Mouse (Mus musculus) hindbrain, embryonic 12.5 days (tissue): Measurements from ENCODE around the gene Slc25a12. TPM values are rescaled to one million over a fixed set of nuclear protein-coding genes. Genes with fewer than 3 reads are reported as not detected.

Experiments
- ATAC-seq: fragments of 200-750 bp; cut with Nextera tagmentation; 2 replicates; pipeline ENCODE4 v1.8.0; 2017; ENCODE audit warnings: moderate TSS enrichment; ENCODE audit not compliant: low FRiP score
- H3K27ac ChIP-seq: fragments of 300-500 bp; sonication (generic); 2 replicates; pipeline ENCODE4 v1.5.1; 2016; ENCODE audit warnings: mild to moderate bottlenecking
- H3K27me3 ChIP-seq: fragments of 300-500 bp; sonication (generic); 2 replicates; pipeline ENCODE4 v1.6.1; 2016; ENCODE audit warnings: mild to moderate bottlenecking
- H3K36me3 ChIP-seq: fragments of 300-500 bp; sonication (generic); 2 replicates; pipeline ENCODE4 v1.6.1; 2016; ENCODE audit warnings: mild to moderate bottlenecking
- H3K4me1 ChIP-seq: fragments of 300-500 bp; sonication (generic); 2 replicates; pipeline ENCODE4 v1.6.1; 2016
- H3K4me2 ChIP-seq: fragments of 300-500 bp; sonication (generic); replicated peaks from 2 replicates; pipeline ENCODE4 v1.6.1; 2016; ENCODE audit warnings: mild to moderate bottlenecking
- H3K4me3 ChIP-seq: fragments of 300-500 bp; sonication (generic); 2 replicates; pipeline ENCODE4 v1.5.1; 2016; ENCODE audit warnings: mild to moderate bottlenecking
- H3K9ac ChIP-seq: fragments of 300-500 bp; sonication (generic); 2 replicates; pipeline ENCODE4 v1.6.1; 2016; ENCODE audit warnings: mild to moderate bottlenecking, moderate library complexity
- H3K9me3 ChIP-seq: fragments of 300-500 bp; sonication (generic); replicated peaks from 2 replicates; pipeline ENCODE4 v1.6.1; 2016; ENCODE audit warnings: mild to moderate bottlenecking
- WGBS: fragments of 180-500 bp; shearing (Covaris S2); methylation state at CpG from one replicate; pipeline ENCODE4 v1.1.7; 2016; 5-methylcytosine and 5-hydroxymethylcytosine counted together
- polyA plus RNA-seq: library from polyadenylated mRNA; unstranded; fragments of >200 nt; fragmentation: Nextera tagmentation; extraction: Ambion mirVana; gene quantifications from 2 replicates; pipeline ENCODE4 v1.2.1, GENCODE M21; 2016

Gene Slc25a12
- polyA plus RNA-seq, 1 experiment from 2014 or later: 48.8 TPM

DNA sequence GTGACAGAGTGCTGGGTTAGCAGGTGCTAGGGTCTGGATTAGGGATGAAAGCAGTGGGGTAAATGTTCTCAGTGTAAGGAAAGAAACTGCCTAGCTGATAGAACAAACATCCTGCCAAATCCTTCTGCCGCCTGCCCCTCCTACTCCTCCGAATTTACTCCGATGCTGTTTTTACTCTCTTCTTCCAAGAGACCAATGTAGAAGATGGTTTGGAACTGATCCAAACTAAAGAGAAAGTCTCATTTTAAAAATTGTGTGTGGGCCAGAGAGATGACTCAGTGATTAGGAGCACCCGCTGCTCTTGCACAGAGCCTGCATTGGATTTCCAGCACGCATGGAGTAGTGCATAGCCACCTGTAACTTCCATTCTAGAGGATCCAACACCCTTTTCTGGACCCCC, 4.2 kb upstream of the Slc25a12 start:
- no peak overlapping the region for H3K9ac ChIP-seq
- no peak overlapping the region for H3K4me2 ChIP-seq
- ATAC-seq: no peak
- no peaks in the 10 kb centered on the region for H3K27me3 ChIP-seq
- H3K4me3 ChIP-seq: no peak overlapping the region
- no peak overlapping the region for H3K27ac ChIP-seq
- WGBS: 83% methylated on average over 5 of the region's 5 CpGs
- peaks cover 1% of the 10 kb centered on the region for H3K4me1 ChIP-seq
- no peaks in the 10 kb centered on the region for H3K36me3 ChIP-seq
- no peaks in the 10 kb centered on the region for H3K9me3 ChIP-seq

GRCm38 (mm10) chr2:71368086-71368485, 537 bp upstream of the Slc25a12 start:
- Histone ChIP-seq H3K4me2 (peak overlapping the region; percentile 69), H3K4me3 (no peak overlapping the region), H3K36me3 (no peaks in the 10 kb centered on the region), H3K9ac (no peak overlapping the region), H3K9me3 (no peaks in the 10 kb centered on the region), H3K4me1 (peaks cover 11% of the 10 kb centered on the region), H3K27ac (no peak overlapping the region), H3K27me3 (no peaks in the 10 kb centered on the region)
- WGBS: 39% methylated on average over 8 of the region's 8 CpGs
- no peak for ATAC-seq

DNA sequence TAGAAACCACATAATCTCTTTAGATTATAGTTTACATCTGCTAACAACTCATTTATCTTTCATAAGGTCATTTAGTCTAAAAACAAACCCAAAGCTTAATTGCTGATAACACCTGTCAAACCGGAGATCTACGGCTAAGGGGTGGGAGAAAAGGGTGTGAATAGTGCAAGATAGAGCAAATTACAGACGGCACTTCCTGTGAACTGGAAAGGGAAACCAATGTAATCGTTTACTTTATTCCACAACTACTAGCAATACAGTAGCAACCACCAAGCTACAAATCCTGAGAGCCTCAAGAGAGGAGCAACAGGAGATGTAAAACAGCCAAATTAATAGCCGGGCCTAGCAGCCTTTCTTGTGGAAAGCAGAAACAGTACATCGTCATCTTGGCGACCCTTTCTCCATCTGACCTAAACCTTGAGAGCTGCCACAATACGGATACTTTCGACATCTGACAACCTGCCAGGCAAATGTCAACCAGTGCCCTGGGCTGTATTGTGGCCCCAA, 878 bp downstream of the Slc25a12 start:
- ATAC-seq: no peak
- WGBS: 28% methylated on average over 9 of the region's 9 CpGs
- H3K27ac ChIP-seq: peak overlapping the region; percentile 79
- peaks cover 7% of the 10 kb centered on the region; the same call in 1 of the 2 replicates for H3K36me3 ChIP-seq
- H3K9me3 ChIP-seq: no peaks in the 10 kb centered on the region
- no peaks in the 10 kb centered on the region for H3K27me3 ChIP-seq
- H3K4me3 ChIP-seq: peak overlapping the region; percentile 76
- peaks cover 11% of the 10 kb centered on the region for H3K4me1 ChIP-seq
- peak overlapping the region; percentile 73 for H3K9ac ChIP-seq
- H3K4me2 ChIP-seq: peak overlapping the region; percentile 69

DNA sequence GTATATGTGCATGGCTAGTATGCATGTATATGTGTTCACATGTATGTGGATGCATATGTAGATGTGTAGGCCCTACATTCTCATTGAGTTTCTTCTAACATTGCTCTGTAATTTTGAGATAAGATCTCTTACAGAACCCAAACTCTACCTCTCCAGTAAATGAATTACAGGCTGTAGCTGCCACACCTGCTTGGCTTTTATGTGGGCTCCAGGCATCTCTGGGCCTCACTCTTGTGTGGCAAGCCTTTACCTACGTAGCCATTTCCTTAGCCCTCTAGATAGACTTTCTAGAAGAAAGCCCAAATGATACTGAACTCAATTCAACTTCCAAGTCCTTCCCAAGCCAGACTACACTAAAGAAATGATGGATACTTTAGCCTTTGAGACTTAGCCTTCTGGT, 7.4 kb downstream of the Slc25a12 start:
- H3K9me3 ChIP-seq: no peaks in the 10 kb centered on the region
- no peak overlapping the region for H3K27ac ChIP-seq
- no peaks in the 10 kb centered on the region for H3K4me1 ChIP-seq
- ATAC-seq: no peak
- H3K4me2 ChIP-seq: no peak overlapping the region
- no peak overlapping the region for H3K4me3 ChIP-seq
- no peaks in the 10 kb centered on the region for H3K27me3 ChIP-seq
- H3K36me3 ChIP-seq: peaks cover 20% of the 10 kb centered on the region
- no peak overlapping the region for H3K9ac ChIP-seq
- WGBS: 85% methylated on average over 1 of the region's 1 CpGs

DNA sequence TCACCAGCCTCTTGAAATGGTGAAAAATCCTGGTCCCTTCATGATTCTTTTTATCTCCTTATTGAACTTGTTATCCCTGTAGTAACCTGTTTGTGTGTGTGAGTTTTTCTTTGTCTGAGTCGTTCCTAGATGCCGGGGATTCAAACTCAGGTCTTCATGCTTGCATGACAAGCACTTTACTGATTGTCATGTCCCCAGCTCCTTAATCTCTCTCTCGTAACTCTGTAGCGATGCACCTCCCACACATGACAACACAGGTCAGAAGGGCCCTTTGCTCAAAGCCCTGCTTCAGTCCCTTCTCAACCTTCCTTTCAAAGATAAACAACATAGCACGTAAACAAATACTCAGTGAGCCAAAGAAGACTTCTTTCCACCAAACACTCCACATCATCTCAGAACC, 9.2 kb downstream of the Slc25a12 start:
- Histone ChIP-seq H3K4me1 (peaks cover 5% of the 10 kb centered on the region; the same call in 1 of the 2 replicates), H3K36me3 (peaks cover 20% of the 10 kb centered on the region), H3K9me3 (no peaks in the 10 kb centered on the region), H3K9ac (no peak overlapping the region), H3K27me3 (no peaks in the 10 kb centered on the region), H3K4me2 (no peak overlapping the region), H3K4me3 (no peak overlapping the region), H3K27ac (no peak overlapping the region)
- 89% methylated on average over 5 of the region's 5 CpGs for WGBS
- ATAC-seq: no peak

DNA sequence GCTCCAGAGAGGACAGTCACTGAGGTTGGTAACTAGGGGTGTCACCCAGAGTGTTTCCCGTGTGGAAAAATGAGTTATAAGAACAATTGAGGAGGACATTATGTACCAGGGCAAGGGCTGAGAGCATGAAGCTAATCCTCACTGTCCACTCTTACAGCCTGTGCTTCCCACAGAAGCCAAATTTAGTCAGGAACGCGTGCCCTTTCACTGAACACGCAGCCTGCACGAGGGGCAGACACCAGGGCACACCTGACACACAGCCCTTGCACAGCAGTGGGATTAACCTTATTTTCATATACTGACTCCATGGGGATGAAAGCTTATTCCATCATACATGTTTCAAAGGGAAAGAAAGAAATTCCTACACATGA, 13.5 kb downstream of the Slc25a12 start:
- H3K9me3 ChIP-seq: no peaks in the 10 kb centered on the region
- ATAC-seq: no peak
- 63% methylated on average over 5 of the region's 5 CpGs for WGBS
- H3K4me3 ChIP-seq: no peak overlapping the region
- no peak overlapping the region for H3K4me2 ChIP-seq
- no peak overlapping the region for H3K9ac ChIP-seq
- no peaks in the 10 kb centered on the region for H3K27me3 ChIP-seq
- H3K4me1 ChIP-seq: peaks cover 7% of the 10 kb centered on the region; the same call in 1 of the 2 replicates
- H3K27ac ChIP-seq: no peak overlapping the region
- H3K36me3 ChIP-seq: peaks cover 5% of the 10 kb centered on the region; the same call in 1 of the 2 replicates

DNA sequence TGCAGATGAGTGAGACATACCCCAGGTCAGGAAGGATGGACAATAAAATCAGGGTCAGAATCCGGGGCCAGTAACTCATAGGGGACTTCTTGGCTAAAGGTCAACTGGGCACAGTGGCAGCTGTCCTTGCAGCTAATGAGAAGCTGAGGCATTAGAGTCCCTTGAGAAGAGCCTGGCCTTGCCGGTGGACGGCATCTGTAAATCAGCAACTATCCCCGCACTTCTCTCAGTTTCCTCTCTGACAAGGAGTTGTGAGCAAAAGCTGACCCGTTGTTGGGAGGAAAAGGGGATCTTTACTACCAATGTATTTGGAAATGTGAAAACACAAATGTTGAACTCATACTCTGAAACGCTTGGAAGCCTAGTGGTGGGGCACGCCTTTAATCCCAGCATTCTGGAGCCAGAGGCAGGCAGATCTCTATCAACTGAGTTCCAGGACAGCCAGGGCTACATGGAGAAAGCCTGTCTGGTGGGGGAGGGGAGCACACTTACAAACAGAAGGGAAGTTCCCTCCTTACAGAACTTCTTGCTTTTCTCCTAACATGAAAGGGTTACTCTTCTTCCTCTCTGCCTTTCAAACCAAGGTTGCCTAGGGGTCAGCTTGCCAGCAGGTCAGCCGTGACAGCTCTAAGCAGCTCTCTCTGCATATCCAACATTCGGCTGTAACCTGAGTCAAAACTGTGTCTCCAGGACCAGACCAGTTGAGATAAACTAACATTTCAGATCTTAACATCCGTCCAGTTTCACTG, 14.1 kb downstream of the Slc25a12 start:
- no peak overlapping the region for H3K4me2 ChIP-seq
- H3K4me1 ChIP-seq: peaks cover 7% of the 10 kb centered on the region; the same call in 1 of the 2 replicates
- H3K9ac ChIP-seq: no peak overlapping the region
- WGBS: 54% methylated on average over 10 of the region's 10 CpGs
- no peaks in the 10 kb centered on the region for H3K9me3 ChIP-seq
- peaks cover 5% of the 10 kb centered on the region; the same call in 1 of the 2 replicates for H3K36me3 ChIP-seq
- H3K4me3 ChIP-seq: no peak overlapping the region
- ATAC-seq: no peak
- no peak overlapping the region for H3K27ac ChIP-seq
- no peaks in the 10 kb centered on the region for H3K27me3 ChIP-seq

GRCm38 (mm10) chr2:71351727-71351987, 15.9 kb downstream of the Slc25a12 start:
- no peaks in the 10 kb centered on the region for H3K9me3 ChIP-seq

DNA sequence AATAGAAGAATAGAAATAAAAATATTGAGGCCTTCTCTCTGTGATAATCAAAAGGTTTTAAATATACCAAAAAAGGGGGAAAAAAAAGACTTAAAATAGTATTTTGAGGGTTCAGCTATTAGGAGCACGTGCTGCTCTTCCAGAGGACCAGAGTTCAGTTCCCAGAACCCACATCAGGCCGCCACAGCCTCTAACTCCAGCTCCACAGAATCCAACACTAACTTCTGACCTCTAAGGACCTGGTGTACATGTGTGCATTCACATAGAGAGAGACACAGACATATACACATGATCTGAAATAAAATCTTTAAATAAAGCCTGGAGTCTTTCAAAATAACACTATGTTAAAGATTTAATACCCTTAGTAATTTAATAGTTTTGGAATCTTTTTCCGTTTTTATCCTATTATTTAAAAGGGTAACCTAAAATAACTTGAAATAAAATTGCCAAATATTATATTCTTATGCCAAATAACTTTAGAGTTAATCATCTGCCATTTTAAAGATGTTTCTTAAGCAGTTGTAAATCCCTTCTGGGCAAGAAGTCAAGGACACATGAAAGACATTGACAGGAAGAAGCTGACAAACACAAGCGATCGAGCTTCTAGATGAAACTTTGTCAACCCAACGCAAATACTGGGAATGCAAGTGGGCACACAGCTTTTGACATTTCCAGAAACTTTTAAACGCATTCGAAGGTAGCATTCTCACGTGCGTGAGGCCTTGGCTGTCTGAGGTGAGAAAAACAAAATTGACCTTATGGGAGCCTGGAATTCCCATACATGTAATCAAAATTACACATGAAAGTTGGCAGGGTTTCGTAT, 16.4 kb downstream of the Slc25a12 start:
- Histone ChIP-seq H3K27ac (no peak overlapping the region), H3K4me3 (no peak overlapping the region), H3K36me3 (no peaks in the 10 kb centered on the region), H3K9me3 (no peaks in the 10 kb centered on the region), H3K4me1 (peaks cover 7% of the 10 kb centered on the region; the same call in 1 of the 2 replicates), H3K27me3 (no peaks in the 10 kb centered on the region), H3K9ac (no peak overlapping the region), H3K4me2 (no peak overlapping the region)
- 90% methylated on average over 11 of the region's 11 CpGs for WGBS
- ATAC-seq: no peak

More at GRCm38 (mm10) chr2:71351727-71351987, 15.9 kb downstream of the Slc25a12 start:
- H3K36me3 ChIP-seq: no peaks in the 10 kb centered on the region
- no peak overlapping the region for H3K4me2 ChIP-seq
- ATAC-seq: no peak
- no peaks in the 10 kb centered on the region for H3K27me3 ChIP-seq
- 84% methylated on average over 3 of the region's 3 CpGs for WGBS
- H3K4me3 ChIP-seq: no peak overlapping the region
- no peak overlapping the region for H3K27ac ChIP-seq
- peaks cover 7% of the 10 kb centered on the region; the same call in 1 of the 2 replicates for H3K4me1 ChIP-seq
- no peak overlapping the region for H3K9ac ChIP-seq

DNA sequence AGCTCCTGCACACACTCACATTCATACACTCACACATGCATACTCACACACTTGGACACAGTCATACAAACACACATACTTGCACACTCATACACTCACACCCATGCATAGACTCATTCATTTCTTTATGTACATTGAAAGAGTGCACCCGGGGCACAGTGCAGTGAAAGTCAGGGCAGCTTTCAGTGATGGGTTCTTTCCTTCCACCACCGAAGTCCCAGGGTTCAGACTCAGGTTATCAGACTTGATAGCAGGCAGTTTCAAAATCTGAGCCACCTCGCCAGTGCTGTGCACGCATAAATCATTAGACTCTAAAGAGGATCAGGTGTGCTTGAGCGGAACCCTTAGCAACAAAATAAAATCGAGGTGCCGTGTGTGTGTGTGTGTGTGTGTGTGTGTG, 17.4 kb downstream of the Slc25a12 start:
- Histone ChIP-seq H3K4me2 (no peak overlapping the region), H3K4me1 (peaks cover 7% of the 10 kb centered on the region; the same call in 1 of the 2 replicates), H3K9ac (no peak overlapping the region), H3K27me3 (no peaks in the 10 kb centered on the region), H3K4me3 (no peak overlapping the region), H3K27ac (no peak overlapping the region), H3K9me3 (no peaks in the 10 kb centered on the region), H3K36me3 (no peaks in the 10 kb centered on the region)
- WGBS: 89% methylated on average over 7 of the region's 7 CpGs
- no peak for ATAC-seq

DNA sequence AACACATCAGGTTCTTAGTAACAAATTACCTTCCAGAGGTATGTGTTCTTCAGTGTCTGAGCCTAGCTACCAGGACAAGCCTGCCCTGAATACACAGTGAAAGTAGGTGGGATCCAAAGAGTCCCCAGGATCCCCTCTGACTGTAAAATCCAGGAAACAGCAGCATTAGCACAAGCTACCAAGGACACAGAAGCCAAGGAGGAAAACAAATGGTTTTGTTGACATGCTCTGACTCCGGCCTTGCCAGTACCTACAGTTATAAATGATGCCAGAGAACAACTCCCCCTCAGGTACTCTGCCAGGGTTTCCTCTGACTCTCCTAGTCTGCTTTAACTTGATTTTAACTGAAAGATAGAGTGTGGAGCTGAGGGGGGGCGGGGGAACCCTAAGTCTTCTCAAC, 18.0 kb downstream of the Slc25a12 start:
- H3K4me2 ChIP-seq: no peak overlapping the region
- H3K36me3 ChIP-seq: 0 out of 2 replicates have a peak, but pooled peaks cover under 1% of the 10 kb centered on the region
- H3K9me3 ChIP-seq: no peaks in the 10 kb centered on the region
- no peaks in the 10 kb centered on the region for H3K27me3 ChIP-seq
- peaks cover 7% of the 10 kb centered on the region; the same call in 1 of the 2 replicates for H3K4me1 ChIP-seq
- H3K9ac ChIP-seq: no peak overlapping the region
- H3K27ac ChIP-seq: no peak overlapping the region
- no peak for ATAC-seq
- no peak overlapping the region for H3K4me3 ChIP-seq
- 92% methylated on average over 2 of the region's 2 CpGs for WGBS

- no peak overlapping the region for H3K9ac ChIP-seq
- 0 out of 2 replicates have a peak, but pooled peaks cover 3% of the 10 kb centered on the region for H3K9me3 ChIP-seq
- H3K36me3 ChIP-seq: peaks cover 10% of the 10 kb centered on the region
- H3K27ac ChIP-seq: no peak overlapping the region
- no peak for ATAC-seq
- no peaks in the 10 kb centered on the region for H3K27me3 ChIP-seq
- no peak overlapping the region for H3K4me2 ChIP-seq
- no peak overlapping the region for H3K4me3 ChIP-seq
- H3K4me1 ChIP-seq: no peaks in the 10 kb centered on the region
- 92% methylated on average over 20 of the region's 20 CpGs for whole genome bisulfite sequencing
Observed at GRCm38 (mm10) chr2:71347732-71348490, 19.6 kb downstream of the Slc25a12 start.
